Mouse (Mus musculus): ENCODE data around the gene Nlrp9a.
"Not testable (repeated sequence)": the region's sequence is repeated elsewhere in the genome, so short reads cannot be mapped to it uniquely, and the experiment has no call there.

Gene Nlrp9a

GRCm38 (mm10) chr7:26534723-26535122 is at the start of gene Nlrp9a:
Gene Nlrp9a (plus strand): TSS chr7:26535023.
- DNase-seq = not testable (repeated sequence)

GRCm38 (mm10) chr7:26489514-26489913 is 45.3 kb upstream of the Nlrp9a start:
- not testable (repeated sequence) for DNase-seq

- DNase-seq = no peak
These were observed 54.3 kb downstream of the Nlrp9a start for GRCm38 (mm10) chr7:26589077-26589476.

GRCm38 (mm10) chr7:26589774-26590173 is 55.0 kb downstream of the Nlrp9a start:
- no peak for DNase-seq

GRCm38 (mm10) chr7:26618364-26618763 is 83.5 kb downstream of the Nlrp9a start, which contains the start of gene Vmn1r185:
Gene Vmn1r185 (minus strand): TSS chr7:26618464.
- DNase-seq = not testable (repeated sequence)

All from lung, postnatal 36 days (tissue).